Mouse (Mus musculus): ENCODE results near the gene Elfn1. TPM values are rescaled to one million over a fixed set of nuclear protein-coding genes. Genes with fewer than 3 reads are reported as not detected.

Gene Elfn1
- polyA plus RNA-seq, 1 experiment from 2014 or later = 1.2 TPM

DNA sequence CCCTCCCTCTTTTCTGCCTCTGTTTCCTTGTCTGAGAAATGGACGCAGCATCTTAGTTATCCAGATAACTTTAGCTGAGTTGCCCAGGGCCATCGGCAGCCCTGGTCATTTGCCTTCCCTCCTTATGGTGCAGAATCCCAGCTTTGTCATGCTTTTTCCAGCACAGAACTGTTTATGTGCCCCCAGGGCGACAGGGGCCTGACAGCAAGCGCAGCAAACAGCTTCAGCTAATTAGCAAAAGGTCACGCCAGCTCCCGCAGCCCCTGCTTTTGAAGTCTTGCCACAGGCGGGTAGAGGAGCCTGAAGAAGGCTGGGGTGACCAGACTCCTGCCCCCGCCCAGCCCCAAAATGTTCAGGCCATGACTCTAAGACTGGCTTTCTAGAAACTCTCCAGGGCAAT is 41.6 kb downstream of the Elfn1 start:
- H3K27me3 ChIP-seq = peaks cover 3% of the 10 kb centered on the region; the same call in 1 of the 2 replicates
- peak overlapping the region; percentile 72; the same call in 1 of the 2 replicates for H3K27ac ChIP-seq
- peaks cover 23% of the 10 kb centered on the region for H3K4me1 ChIP-seq
- 23% methylated on average over 8 of the region's 8 CpGs for WGBS
- ATAC-seq (ENCODE audit: insufficient number of reproducible peaks, low FRiP score, low TSS enrichment, low read depth) = no peak
- no peaks in the 10 kb centered on the region for H3K9me3 ChIP-seq
- no peak overlapping the region for H3K4me3 ChIP-seq
- no peaks in the 10 kb centered on the region for H3K36me3 ChIP-seq
- no peak overlapping the region for H3K4me2 ChIP-seq
- H3K9ac ChIP-seq = no peak overlapping the region

DNA sequence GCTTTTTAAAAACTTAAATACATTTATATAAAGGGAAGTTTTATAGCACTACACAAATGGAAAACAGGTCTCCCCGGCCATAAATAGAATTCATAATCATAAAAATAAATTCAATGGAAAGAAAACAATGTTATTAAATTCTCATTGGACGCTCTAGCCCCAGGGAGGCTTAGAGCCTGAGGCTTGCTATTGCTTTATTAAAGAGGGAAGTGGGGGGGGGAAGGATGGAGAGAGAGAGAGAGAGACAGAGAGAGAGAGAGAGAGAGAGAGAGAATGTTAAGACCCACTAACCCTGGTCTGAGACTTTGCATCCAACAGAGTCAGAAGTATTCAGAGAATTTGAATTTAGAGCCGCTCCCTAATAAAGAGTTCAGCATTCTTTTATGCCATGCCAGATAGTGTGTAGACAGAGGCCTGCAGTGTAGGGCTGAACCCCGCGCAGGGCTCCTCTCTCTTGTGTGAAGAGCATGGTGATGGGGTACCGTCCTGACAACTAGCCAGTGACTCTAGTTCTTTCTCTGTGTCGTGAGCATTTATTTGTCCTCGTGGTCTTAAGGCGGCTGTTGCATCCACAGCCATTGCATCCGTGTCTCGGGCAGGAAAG is 42.3 kb downstream of the Elfn1 start:
- peak; percentile 70; the same call in 1 of the 2 replicates for ATAC-seq (ENCODE audit: insufficient number of reproducible peaks, low FRiP score, low TSS enrichment, low read depth)
- no peaks in the 10 kb centered on the region for H3K36me3 ChIP-seq
- H3K4me1 ChIP-seq = peaks cover 26% of the 10 kb centered on the region
- H3K27ac ChIP-seq = peak overlapping the region; percentile 72; the same call in 1 of the 2 replicates
- peaks cover 3% of the 10 kb centered on the region; the same call in 1 of the 2 replicates for H3K27me3 ChIP-seq
- H3K4me2 ChIP-seq = no peak overlapping the region
- no peaks in the 10 kb centered on the region for H3K9me3 ChIP-seq
- H3K9ac ChIP-seq = no peak overlapping the region
- 39% methylated on average over 11 of the region's 11 CpGs for WGBS
- no peak overlapping the region for H3K4me3 ChIP-seq

DNA sequence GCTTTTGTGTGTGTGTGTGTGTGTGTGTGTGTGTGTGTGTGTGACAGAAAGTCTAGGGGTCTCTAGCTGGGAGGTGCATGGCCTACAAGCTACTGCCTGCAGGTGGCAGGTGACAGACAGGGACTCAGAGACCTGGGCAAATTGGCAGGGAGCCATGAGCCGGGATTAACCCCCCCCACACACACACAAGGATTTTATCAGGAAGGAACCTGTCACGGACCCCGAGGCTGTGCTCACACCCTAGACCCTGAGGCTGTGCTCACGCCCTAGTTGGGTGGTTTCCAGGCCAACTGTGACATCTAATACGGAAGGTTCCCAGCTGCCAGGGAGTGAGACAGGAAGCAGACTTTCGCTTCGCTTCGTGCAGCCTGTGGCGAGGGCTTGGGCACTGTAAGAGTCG is 49.1 kb downstream of the Elfn1 start:
- Histone ChIP-seq H3K4me2 (peak overlapping the region; percentile 17; the same call in 1 of the 2 replicates), H3K27ac (no peak overlapping the region), H3K36me3 (no peaks in the 10 kb centered on the region), H3K27me3 (no peaks in the 10 kb centered on the region), H3K9me3 (no peaks in the 10 kb centered on the region), H3K4me1 (peaks cover 21% of the 10 kb centered on the region), H3K4me3 (no peak overlapping the region), H3K9ac (no peak overlapping the region)
- peak; percentile 53; the same call in 1 of the 2 replicates for ATAC-seq (ENCODE audit: insufficient number of reproducible peaks, low FRiP score, low TSS enrichment, low read depth)
- WGBS = 13% methylated on average over 10 of the region's 10 CpGs

DNA sequence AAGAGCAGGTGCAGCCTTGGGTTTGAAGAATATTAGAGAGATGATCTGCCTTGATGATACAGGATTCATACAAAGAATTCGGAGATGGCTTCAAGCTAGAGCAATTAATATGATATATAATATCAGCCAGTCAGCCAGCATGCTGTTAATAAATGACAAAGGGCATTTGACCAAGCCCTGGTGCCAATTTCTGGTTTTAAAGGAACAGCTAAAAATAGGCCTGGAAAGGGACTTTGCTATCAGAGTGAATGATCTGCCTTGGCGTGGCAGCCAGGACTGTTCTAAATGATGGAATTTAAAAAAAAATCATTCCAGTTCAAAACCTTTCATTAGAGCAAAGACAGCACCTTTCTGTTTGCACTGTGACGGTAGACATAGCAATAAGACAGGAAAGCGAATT is 52.0 kb downstream of the Elfn1 start:
- 89% methylated on average over 4 of the region's 4 CpGs for WGBS

DNA sequence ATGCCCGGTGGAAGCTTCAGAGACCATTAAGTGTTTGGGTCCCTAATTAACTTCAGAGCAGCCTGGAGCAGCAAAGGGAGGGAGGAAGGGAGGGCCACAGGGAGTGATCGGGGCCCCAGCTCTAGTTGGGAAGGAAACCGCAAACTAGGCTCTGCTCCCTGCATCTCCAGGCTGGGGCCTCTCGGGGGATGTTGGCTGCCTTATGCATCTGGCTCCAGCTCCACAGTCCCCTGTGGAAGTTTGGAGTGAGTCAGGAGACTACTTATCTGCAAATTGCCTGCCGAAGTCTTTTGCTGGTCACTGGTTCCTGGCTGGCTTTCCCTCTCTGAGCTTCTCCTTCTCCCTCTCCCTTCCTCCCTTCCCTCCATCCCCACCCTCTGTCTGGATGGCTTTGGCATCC is 56.6 kb downstream of the Elfn1 start:
- Histone ChIP-seq H3K4me3 (no peak overlapping the region), H3K27ac (no peak overlapping the region), H3K27me3 (peaks cover 6% of the 10 kb centered on the region; the same call in 1 of the 2 replicates), H3K4me2 (no peak overlapping the region), H3K36me3 (no peaks in the 10 kb centered on the region), H3K4me1 (peaks cover 18% of the 10 kb centered on the region), H3K9ac (no peak overlapping the region), H3K9me3 (no peaks in the 10 kb centered on the region)
- 17% methylated on average over 5 of the region's 5 CpGs for WGBS
- ATAC-seq (ENCODE audit: insufficient number of reproducible peaks, low FRiP score, low TSS enrichment, low read depth) = no peak

More for the DNA sequence above, 52.0 kb downstream of the Elfn1 start:
- no peak for ATAC-seq (ENCODE audit: insufficient number of reproducible peaks, low FRiP score, low TSS enrichment, low read depth)
- Histone ChIP-seq H3K9ac (no peak overlapping the region), H3K4me1 (peaks cover 27% of the 10 kb centered on the region), H3K36me3 (no peaks in the 10 kb centered on the region), H3K4me2 (no peak overlapping the region), H3K9me3 (no peaks in the 10 kb centered on the region), H3K27ac (no peak overlapping the region), H3K4me3 (no peak overlapping the region), H3K27me3 (no peaks in the 10 kb centered on the region)

DNA sequence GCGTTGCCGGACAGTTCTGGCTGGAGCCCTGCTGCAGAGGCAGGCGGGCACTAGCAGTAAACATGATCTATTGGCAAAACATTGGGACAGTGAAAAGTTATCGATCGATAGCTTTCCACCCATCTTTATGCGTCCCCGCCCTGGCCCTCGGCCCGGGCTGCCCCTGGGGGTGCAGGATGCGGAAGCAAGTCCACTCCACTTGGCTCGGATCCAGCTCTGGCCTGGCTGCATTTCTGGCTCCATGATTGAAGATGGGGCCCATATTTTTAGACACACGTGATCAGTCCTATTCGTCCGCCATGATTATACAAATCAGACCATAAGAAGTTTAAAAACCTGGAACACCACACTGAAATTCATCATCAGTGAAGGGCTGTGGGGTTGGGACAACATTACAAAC is 57.9 kb downstream of the Elfn1 start:
- 89% methylated on average over 14 of the region's 14 CpGs for WGBS
- no peak overlapping the region for H3K4me3 ChIP-seq
- no peak overlapping the region for H3K27ac ChIP-seq
- no peak for ATAC-seq (ENCODE audit: insufficient number of reproducible peaks, low FRiP score, low TSS enrichment, low read depth)
- peaks cover 6% of the 10 kb centered on the region for H3K27me3 ChIP-seq
- H3K9me3 ChIP-seq = no peaks in the 10 kb centered on the region
- H3K36me3 ChIP-seq = no peaks in the 10 kb centered on the region
- H3K4me1 ChIP-seq = peaks cover 21% of the 10 kb centered on the region
- no peak overlapping the region for H3K4me2 ChIP-seq
- no peak overlapping the region for H3K9ac ChIP-seq

DNA sequence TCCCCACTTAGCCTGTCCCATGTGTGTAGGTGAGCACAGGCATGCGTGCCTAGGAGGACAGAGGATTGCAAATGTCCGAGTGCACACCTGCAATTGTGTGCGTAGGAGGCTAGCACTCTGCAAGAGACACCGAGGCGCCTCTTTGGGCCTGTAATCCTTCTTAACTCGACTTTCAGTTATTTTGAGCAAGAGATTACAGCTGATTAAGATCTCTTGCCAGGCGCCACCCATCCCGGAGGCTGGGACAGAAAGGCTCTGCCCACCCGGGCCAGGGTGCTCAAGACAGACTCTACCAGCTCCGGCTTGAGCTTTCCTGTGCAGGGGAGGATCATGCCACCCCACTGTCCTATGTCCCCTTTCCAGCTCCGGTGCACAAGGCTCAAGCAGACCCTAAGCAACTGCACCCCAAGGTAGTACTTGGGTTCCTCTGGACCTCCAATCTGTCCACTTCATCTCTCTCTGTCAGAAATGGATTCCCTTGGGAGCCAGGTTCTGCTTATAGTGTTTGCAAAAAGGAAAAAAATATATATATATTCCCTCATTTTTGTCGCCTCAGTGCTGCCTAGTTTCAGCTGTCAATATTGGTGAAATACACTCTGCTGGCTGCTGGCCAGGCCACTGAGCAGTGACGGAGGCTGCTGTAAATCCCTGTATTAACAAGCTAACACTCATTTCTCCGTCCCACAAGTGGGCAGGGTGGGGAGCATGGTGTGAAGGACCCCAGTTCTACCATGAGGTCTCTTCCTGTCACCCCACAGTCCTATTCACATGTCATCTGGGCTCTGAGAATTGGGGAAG is 61.6 kb downstream of the Elfn1 start:
- no peak overlapping the region for H3K9ac ChIP-seq
- H3K27me3 ChIP-seq = peaks cover 34% of the 10 kb centered on the region
- no peaks in the 10 kb centered on the region for H3K36me3 ChIP-seq
- WGBS = 69% methylated on average over 14 of the region's 14 CpGs
- H3K27ac ChIP-seq = no peak overlapping the region
- H3K4me3 ChIP-seq = no peak overlapping the region
- ATAC-seq (ENCODE audit: insufficient number of reproducible peaks, low FRiP score, low TSS enrichment, low read depth) = no peak
- H3K4me1 ChIP-seq = peaks cover 14% of the 10 kb centered on the region
- no peak overlapping the region for H3K4me2 ChIP-seq
- no peaks in the 10 kb centered on the region for H3K9me3 ChIP-seq

DNA sequence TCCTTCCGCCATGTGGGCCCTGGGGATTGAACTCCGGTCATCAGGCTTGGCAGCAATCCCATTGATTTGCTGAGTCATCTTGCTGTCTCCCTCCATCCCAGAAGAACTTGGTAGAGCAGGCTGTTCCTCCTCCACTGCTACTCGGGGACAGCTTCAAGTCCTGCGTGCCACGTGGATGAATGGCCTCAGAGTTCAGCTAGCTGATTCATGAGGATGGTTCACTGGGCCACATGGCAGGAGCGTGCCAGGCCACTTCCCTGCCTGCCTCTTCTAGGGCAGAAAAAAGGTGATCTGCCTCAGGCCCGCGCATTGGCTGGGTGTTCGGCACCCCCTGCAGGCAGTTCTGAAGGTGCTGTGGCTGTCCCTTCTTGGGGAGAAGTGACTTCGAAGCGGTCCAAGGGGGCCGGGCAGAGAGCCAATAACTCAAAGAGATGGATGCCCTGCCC is 62.5 kb downstream of the Elfn1 start:
- Histone ChIP-seq H3K4me2 (no peak overlapping the region), H3K9me3 (no peaks in the 10 kb centered on the region), H3K9ac (no peak overlapping the region), H3K36me3 (no peaks in the 10 kb centered on the region), H3K4me3 (no peak overlapping the region), H3K27ac (no peak overlapping the region), H3K4me1 (0 out of 2 replicates have a peak, but pooled peaks cover 6% of the 10 kb centered on the region), H3K27me3 (peaks cover 36% of the 10 kb centered on the region)
- 55% methylated on average over 12 of the region's 12 CpGs for WGBS
- ATAC-seq (ENCODE audit: insufficient number of reproducible peaks, low FRiP score, low TSS enrichment, low read depth) = no peak

DNA sequence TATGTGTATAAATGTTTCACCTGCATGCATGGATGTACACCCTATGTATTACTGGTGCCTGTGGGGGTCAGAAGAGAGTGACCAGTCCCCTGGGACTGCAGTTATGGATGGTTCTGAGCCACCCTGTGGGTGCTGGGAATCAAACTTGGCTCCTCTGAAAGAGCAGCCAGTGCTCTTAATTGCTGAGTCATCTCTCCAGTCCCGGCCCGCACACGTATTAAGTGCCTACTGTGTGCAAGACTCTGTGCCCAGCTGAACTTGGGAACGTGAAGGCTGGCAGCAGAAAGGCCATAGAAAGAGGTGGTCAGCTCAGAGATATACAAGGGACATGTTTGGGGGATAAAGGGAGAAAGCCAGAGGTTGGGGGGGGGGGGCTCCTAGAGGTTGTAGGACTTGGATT is 68.8 kb downstream of the Elfn1 start:
- no peak overlapping the region for H3K9ac ChIP-seq
- H3K4me1 ChIP-seq = no peaks in the 10 kb centered on the region
- H3K36me3 ChIP-seq = no peaks in the 10 kb centered on the region
- no peaks in the 10 kb centered on the region for H3K9me3 ChIP-seq
- WGBS = 79% methylated on average over 4 of the region's 4 CpGs
- no peak overlapping the region for H3K27ac ChIP-seq
- H3K4me2 ChIP-seq = no peak overlapping the region
- no peak overlapping the region for H3K4me3 ChIP-seq
- ATAC-seq (ENCODE audit: insufficient number of reproducible peaks, low FRiP score, low TSS enrichment, low read depth) = no peak
- H3K27me3 ChIP-seq = peaks cover 47% of the 10 kb centered on the region

DNA sequence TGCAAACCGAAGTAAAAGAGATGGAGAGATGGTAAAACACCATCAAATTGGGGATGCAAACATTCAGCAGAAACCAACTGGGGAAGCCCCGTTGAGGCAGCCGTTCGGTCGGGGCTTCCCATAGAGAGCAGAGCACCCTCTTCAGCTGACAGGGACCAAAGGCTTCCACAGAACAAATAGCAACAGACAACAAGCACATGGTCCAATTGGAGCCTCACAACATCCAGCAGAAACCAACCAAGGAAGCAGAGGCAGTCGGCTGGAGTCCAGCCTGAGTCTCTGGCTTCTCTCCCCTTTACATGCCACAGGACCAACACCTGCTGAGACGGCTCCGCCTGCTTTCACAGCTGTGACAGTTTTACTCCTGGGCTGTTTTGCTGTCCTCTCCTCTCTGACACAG is 69.7 kb downstream of the Elfn1 start:
- no peaks in the 10 kb centered on the region for H3K4me1 ChIP-seq
- WGBS = 32% methylated on average over 8 of the region's 8 CpGs
- H3K27ac ChIP-seq = no peak overlapping the region
- H3K4me2 ChIP-seq = no peak overlapping the region
- no peak overlapping the region for H3K4me3 ChIP-seq
- ATAC-seq (ENCODE audit: insufficient number of reproducible peaks, low FRiP score, low TSS enrichment, low read depth) = no peak
- H3K9me3 ChIP-seq = no peaks in the 10 kb centered on the region
- no peaks in the 10 kb centered on the region for H3K36me3 ChIP-seq
- no peak overlapping the region for H3K9ac ChIP-seq
- H3K27me3 ChIP-seq = peaks cover 38% of the 10 kb centered on the region

DNA sequence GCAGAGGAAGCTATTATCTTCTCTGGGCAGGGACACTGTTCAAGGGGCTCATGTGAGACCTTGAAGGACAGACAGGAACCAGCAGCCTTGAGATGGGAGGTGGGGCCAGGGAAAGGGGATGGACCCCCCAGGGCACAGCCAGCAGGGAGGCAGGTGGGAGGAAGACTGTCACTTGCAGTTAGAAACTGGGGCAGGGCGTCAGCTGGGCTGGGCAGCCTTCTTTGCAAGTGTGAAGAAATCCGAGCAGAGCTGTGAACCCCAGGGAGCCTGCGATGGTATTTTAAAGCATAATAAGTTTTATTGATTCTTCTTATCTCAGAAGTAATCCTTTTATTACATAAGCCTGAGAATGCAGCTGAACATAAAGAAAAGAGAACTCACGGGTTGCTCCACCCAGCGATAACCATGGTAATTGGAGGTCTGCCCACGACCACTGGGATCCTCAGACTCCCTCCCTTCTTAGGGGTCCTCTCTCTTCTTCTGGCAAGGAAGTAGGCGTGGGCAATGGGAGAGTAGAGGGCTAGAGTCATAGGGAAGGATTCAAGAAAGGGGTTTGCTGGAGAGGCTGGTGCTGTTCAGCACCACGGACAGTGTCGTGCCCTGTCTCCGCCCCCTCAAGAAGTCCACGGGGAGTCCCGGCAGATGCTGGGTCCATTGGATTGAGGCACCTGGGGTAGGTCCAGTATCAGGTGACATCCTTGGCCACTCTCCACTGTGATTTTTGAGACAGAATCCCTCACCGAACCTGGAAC is 71.0 kb downstream of the Elfn1 start:
- H3K4me2 ChIP-seq = no peak overlapping the region
- no peaks in the 10 kb centered on the region for H3K36me3 ChIP-seq
- H3K9me3 ChIP-seq = no peaks in the 10 kb centered on the region
- H3K27ac ChIP-seq = no peak overlapping the region
- no peaks in the 10 kb centered on the region for H3K4me1 ChIP-seq
- H3K27me3 ChIP-seq = peaks cover 26% of the 10 kb centered on the region
- no peak overlapping the region for H3K9ac ChIP-seq
- H3K4me3 ChIP-seq = no peak overlapping the region
- WGBS = 5% methylated on average over 13 of the region's 13 CpGs
- no peak for ATAC-seq (ENCODE audit: insufficient number of reproducible peaks, low FRiP score, low TSS enrichment, low read depth)

DNA sequence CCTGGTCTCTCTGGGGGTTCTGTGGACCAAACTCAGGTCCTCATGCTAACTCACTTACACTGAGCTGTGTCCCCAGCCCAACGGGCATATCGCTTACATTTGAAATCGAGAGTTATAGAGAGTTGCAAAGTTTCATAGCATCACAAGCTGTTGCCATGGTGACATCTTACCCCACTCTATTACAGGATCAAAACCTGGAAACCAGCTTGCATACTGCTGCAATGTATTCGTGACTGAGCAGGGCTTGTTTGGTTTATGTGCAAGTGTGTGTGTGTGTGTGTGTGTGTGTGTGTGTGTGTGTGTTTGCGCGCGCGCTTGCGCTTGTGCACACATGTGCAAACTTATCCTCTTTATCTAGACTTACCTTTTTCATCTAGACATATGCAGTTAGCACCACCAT is 71.6 kb downstream of the Elfn1 start:
- no peak overlapping the region for H3K4me2 ChIP-seq
- H3K27ac ChIP-seq = no peak overlapping the region
- H3K4me1 ChIP-seq = no peaks in the 10 kb centered on the region
- peaks cover 26% of the 10 kb centered on the region for H3K27me3 ChIP-seq
- no peak for ATAC-seq (ENCODE audit: insufficient number of reproducible peaks, low FRiP score, low TSS enrichment, low read depth)
- 77% methylated on average over 9 of the region's 9 CpGs for WGBS
- no peak overlapping the region for H3K9ac ChIP-seq
- no peaks in the 10 kb centered on the region for H3K36me3 ChIP-seq
- no peaks in the 10 kb centered on the region for H3K9me3 ChIP-seq
- H3K4me3 ChIP-seq = no peak overlapping the region
